Mouse (Mus musculus): ENCODE measurements around the gene Map4k5.

DNA sequence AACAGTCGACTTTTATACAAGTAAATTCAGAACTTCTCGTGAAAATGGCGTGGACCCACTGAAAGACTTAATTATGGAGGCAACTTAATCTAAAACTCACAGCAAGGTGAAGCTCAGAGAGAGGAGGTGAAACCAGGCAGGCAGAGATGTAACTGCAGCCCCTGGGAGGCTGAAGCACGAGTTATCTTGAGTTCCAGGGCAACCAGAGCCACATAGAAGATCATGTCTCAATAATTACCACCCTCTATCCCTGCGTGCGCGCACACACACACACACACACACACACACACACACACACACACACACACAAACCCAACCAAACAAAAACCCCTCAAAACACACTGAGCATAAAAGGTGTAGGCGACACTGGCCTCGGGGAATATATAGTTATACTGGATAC is 46.5 kb downstream of the Map4k5 start:
- no peak for TF ChIP-seq POLR2A (IDR thresholded peaks at IDR 0.05; ENCODE audit: control insufficient read depth, low read depth, low read length)
- TF ChIP-seq CTCF (IDR thresholded peaks at IDR 0.05; ENCODE audit: control insufficient read depth, insufficient read depth, insufficient replicate concordance, low read depth, low read length): no peak
